Mouse (Mus musculus) kidney, adult 2 months (tissue): ENCODE results near the gene Rptor.

Source experiments
- CTCF ChIP-seq: fragments of 200-500 bp; conservative IDR thresholded peaks from 2 replicates; pipeline ENCODE4 v1.5.1; 2011; ENCODE audit warnings: low read depth, mild to moderate bottlenecking, control low read depth, low read length, moderate library complexity, mixed read lengths; ENCODE audit not compliant: insufficient read depth, insufficient read length
- POLR2A ChIP-seq: fragments of 200-500 bp; IDR thresholded peaks from one replicate; pipeline ENCODE4 v1.6.1; 2011; ENCODE audit warnings: low read depth, low read length, control low read depth

GRCm38 (mm10) chr11:119796406-119796805 lies 193.7 kb downstream of the Rptor start:
- TF ChIP-seq CTCF (no peak), POLR2A (no peak)
